Mouse (Mus musculus): ENCODE data around the gene Galnt7. TPM values are rescaled to one million over a fixed set of nuclear protein-coding genes. Genes with fewer than 3 reads are reported as not detected.

The Galnt7 gene
- polyA plus RNA-seq (2015; fragmentation: Nextera tagmentation; extraction: Ambion mirVana) = 11.7 and 15.0 TPM in 2 replicates

DNA sequence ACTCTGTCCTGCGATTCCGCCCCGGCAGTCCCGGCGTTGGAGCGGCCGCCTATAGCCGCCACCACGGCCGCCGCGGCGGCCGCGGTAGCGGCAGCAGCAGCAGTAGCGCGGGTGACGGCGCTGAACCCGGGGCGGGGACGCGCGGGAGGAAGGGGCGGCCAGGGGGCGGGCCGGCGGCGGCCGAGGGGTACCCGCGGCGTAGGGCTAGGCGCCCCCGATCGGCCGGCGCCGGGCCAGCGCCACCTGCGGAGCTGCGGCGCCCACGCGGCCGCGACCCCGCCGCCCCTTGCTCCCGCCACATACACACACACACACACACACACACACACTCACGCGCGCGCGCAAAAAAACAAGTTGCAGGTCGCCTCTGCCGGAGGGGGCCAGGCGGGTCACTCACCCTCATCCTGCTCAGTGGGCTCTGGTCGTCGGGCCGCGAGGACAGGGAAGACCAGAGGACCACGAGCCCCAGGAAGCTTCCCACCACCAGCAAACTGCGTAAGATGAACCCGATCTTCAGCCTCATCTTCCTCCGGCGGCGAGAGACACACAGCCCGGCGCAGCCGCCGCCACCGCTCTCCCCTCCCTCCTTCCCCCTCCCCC lies at the start of gene Galnt7:
Gene Galnt7 (minus strand): TSS at position 577 of the 600 bp plus-strand sequence.
- WGBS = under 1% methylated on average over 31 of the region's 74 CpGs
- peak; percentile 93 for ATAC-seq (ENCODE audit: low FRiP score)
- Histone ChIP-seq H3K4me1 (peaks cover 17% of the 10 kb centered on the region), H3K27me3 (replicated peaks) (no peaks in the 10 kb centered on the region), H3K4me3 (replicated peaks) (peak within 1 kb of the TSS; percentile 92), H3K36me3 (no peaks in the 10 kb centered on the region), H3K4me2 (peak within 1 kb of the TSS; percentile 91), H3K27ac (replicated peaks) (peak within 1 kb of the TSS; percentile 91), H3K9ac (replicated peaks) (peak within 1 kb of the TSS; percentile 97), H3K9me3 (replicated peaks) (no peaks in the 10 kb centered on the region)

DNA sequence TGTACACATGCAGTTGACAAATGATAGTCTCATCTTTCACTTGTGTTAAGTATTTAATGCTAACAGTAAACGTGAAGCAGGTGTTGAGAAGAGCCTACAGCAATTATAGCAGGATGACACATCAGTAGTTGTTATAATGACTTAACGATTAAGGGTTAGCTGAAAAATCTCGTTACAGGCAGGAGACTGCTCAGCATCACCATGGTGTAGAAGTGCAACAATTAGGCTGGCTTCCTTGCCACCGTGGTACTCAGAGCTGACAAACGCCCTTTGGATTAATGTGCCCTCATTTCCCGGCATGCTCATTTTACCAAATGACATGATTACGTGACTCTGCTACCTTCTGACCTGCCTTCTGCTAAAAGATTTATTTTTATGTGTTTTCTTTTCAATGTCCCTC lies 35.8 kb upstream of the Galnt7 start:
- no peak overlapping the region for H3K4me3 ChIP-seq (replicated peaks)
- H3K9ac ChIP-seq (replicated peaks) = no peak overlapping the region
- H3K36me3 ChIP-seq = no peaks in the 10 kb centered on the region
- WGBS = 33% methylated on average over 7 of the region's 7 CpGs
- no peak overlapping the region for H3K4me2 ChIP-seq
- ATAC-seq (ENCODE audit: low FRiP score) = no peak; the same call in 1 of the 2 replicates
- H3K27me3 ChIP-seq (replicated peaks) = no peaks in the 10 kb centered on the region
- no peaks in the 10 kb centered on the region for H3K4me1 ChIP-seq
- H3K9me3 ChIP-seq (replicated peaks) = no peaks in the 10 kb centered on the region
- H3K27ac ChIP-seq (replicated peaks) = no peak overlapping the region

DNA sequence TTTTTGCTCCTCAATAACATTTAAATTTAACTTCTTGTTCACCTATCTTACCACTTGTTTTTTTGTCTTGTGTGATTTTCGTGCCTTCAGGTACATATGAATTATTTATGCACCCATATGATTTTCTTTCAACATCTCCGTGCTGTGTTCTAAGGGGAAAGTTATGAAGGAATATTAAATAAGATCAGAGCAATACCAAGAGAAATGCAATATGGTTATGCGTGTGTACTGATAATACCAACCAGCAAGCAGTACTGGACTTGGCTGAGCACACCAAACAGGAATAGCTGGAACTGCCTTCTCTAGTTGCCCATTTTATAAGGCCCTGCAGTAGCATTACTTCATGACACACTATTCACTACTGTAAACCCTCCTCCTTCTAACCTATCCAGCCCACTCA lies 33.0 kb upstream of the Galnt7 start:
- no peak for ATAC-seq (ENCODE audit: low FRiP score)
- WGBS = 79% methylated on average over 3 of the region's 3 CpGs
- no peaks in the 10 kb centered on the region for H3K27me3 ChIP-seq (replicated peaks)
- no peak overlapping the region for H3K4me2 ChIP-seq
- no peaks in the 10 kb centered on the region for H3K9me3 ChIP-seq (replicated peaks)
- no peak overlapping the region for H3K27ac ChIP-seq (replicated peaks)
- H3K4me3 ChIP-seq (replicated peaks) = no peak overlapping the region
- no peak overlapping the region for H3K9ac ChIP-seq (replicated peaks)
- H3K36me3 ChIP-seq = no peaks in the 10 kb centered on the region
- H3K4me1 ChIP-seq = no peaks in the 10 kb centered on the region

DNA sequence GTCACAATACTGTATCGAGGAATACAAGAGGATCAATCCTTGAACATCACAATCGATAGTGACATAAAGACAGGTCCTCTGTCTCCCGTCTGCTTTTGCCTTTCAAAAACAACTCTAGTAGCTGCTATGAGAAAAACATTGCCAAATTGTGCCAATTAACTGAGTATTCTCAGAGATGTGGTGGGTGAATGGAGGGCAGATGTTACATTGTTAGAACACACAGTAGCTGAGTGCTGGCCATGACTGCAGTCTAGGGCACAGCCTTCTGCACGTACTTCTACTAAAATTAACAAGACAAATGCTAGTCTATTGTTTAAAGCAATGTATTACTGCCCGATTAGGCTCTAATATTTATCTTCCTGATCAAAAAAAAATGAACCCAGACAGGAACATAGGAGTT lies 27.2 kb upstream of the Galnt7 start:
- Histone ChIP-seq H3K36me3 (no peaks in the 10 kb centered on the region), H3K4me1 (no peaks in the 10 kb centered on the region), H3K4me3 (replicated peaks) (no peak overlapping the region), H3K9me3 (replicated peaks) (no peaks in the 10 kb centered on the region), H3K4me2 (no peak overlapping the region), H3K9ac (replicated peaks) (no peak overlapping the region), H3K27ac (replicated peaks) (no peak overlapping the region), H3K27me3 (replicated peaks) (no peaks in the 10 kb centered on the region)
- 73% methylated on average over 5 of the region's 5 CpGs for WGBS
- no peak for ATAC-seq (ENCODE audit: low FRiP score)

DNA sequence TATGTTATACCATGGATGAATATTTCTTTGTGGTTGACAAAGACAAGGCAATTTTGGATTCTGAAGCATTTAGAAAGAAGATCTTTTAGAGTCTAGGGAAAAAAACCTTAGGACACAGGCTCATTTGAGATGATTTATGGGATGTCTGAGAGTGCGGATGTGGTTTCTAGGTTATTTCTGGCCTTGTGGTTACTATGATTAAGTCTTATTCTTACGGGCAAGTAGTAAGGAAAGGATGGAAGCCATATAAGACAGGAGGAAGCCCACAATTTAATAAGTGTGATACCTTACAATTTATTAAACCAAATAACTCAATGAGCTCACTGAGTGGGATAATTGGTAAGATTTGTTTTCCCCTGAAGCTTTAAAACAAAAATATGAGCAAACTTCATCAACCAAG lies 11.3 kb upstream of the Galnt7 start:
- no peak overlapping the region for H3K4me3 ChIP-seq (replicated peaks)
- 63% methylated on average over 2 of the region's 2 CpGs for WGBS
- H3K9me3 ChIP-seq (replicated peaks) = no peaks in the 10 kb centered on the region
- no peak overlapping the region for H3K27ac ChIP-seq (replicated peaks)
- ATAC-seq (ENCODE audit: low FRiP score) = no peak
- no peak overlapping the region for H3K9ac ChIP-seq (replicated peaks)
- no peaks in the 10 kb centered on the region for H3K27me3 ChIP-seq (replicated peaks)
- H3K36me3 ChIP-seq = no peaks in the 10 kb centered on the region
- no peaks in the 10 kb centered on the region for H3K4me1 ChIP-seq
- H3K4me2 ChIP-seq = no peak overlapping the region

DNA sequence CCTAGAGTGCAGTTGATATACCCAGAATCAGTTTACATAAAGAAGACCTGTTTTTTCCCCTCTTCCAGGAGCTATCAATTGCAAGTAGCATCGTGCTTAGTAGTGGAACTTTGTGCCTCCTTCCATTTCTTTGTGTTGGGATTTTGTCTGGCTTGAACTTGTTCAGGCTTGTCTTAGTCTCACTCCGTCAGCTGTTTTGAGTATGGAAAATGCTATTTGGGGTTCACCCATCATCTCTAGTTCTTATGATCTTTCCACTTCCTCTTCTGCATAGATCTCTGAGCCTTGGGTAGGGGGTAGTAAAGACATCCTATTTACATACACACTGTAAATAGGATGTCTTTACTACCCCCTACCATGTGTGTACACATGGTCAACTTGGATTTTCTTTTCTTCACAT lies 7.2 kb upstream of the Galnt7 start:
- ATAC-seq (ENCODE audit: low FRiP score) = no peak
- Histone ChIP-seq H3K27me3 (replicated peaks) (no peaks in the 10 kb centered on the region), H3K9ac (replicated peaks) (no peak overlapping the region), H3K4me3 (replicated peaks) (no peak overlapping the region), H3K4me2 (no peak overlapping the region), H3K4me1 (no peaks in the 10 kb centered on the region), H3K36me3 (no peaks in the 10 kb centered on the region), H3K27ac (replicated peaks) (no peak overlapping the region), H3K9me3 (replicated peaks) (no peaks in the 10 kb centered on the region)
- WGBS = 98% methylated on average over 2 of the region's 2 CpGs

DNA sequence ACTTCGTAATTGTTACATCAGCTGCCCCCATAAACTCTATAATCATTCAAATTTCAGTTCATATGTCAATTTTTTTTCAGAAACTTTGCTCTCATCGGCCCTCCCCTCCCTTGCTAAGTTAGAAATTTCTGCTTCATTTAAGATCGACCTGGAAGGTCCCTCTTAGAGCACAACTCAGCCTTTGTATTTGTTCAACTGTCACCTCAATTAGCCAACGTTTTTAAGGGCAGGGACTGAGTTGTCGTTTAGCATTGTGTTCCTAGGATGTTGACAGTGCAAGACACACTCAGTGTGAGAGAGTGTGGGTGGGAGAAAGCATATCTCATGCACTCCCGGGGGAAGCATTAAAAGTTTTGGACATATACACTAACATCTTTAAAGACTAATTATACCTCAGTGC lies 3.6 kb upstream of the Galnt7 start:
- no peaks in the 10 kb centered on the region for H3K36me3 ChIP-seq
- 36% methylated on average over 6 of the region's 6 CpGs for WGBS
- no peak overlapping the region for H3K9ac ChIP-seq (replicated peaks)
- no peak overlapping the region for H3K4me3 ChIP-seq (replicated peaks)
- H3K4me1 ChIP-seq = peaks cover 7% of the 10 kb centered on the region; the same call in 1 of the 2 replicates
- no peak overlapping the region for H3K27ac ChIP-seq (replicated peaks)
- no peaks in the 10 kb centered on the region for H3K9me3 ChIP-seq (replicated peaks)
- ATAC-seq (ENCODE audit: low FRiP score) = no peak
- H3K27me3 ChIP-seq (replicated peaks) = no peaks in the 10 kb centered on the region
- no peak overlapping the region for H3K4me2 ChIP-seq

DNA sequence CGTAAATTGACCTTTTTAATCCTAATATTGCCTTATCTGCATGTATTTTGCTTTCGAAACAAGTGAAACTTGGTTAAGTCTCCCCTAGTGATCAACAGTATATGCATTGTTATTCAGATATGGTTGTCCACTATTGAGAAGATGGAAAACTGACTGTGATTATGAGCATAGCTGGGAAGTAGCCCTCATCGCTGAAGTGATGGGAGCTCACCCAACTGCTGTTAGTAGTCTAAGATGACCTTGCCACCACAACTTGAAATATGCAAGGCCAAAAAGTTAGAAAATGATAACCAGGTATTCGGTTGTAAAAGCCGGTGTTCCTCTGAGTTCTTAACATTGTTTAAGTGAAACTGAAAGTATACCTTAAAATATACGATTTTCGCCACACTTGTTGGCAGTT lies 1.3 kb upstream of the Galnt7 start:
- H3K27me3 ChIP-seq (replicated peaks) = no peaks in the 10 kb centered on the region
- H3K27ac ChIP-seq (replicated peaks) = no peak overlapping the region
- H3K36me3 ChIP-seq = no peaks in the 10 kb centered on the region
- peak overlapping the region; percentile 92; the same call in 1 of the 2 replicates for H3K4me3 ChIP-seq (replicated peaks)
- peak overlapping the region; percentile 91 for H3K4me2 ChIP-seq
- 88% methylated on average over 7 of the region's 7 CpGs for WGBS
- H3K4me1 ChIP-seq = peaks cover 17% of the 10 kb centered on the region
- no peak overlapping the region for H3K9ac ChIP-seq (replicated peaks)
- no peaks in the 10 kb centered on the region for H3K9me3 ChIP-seq (replicated peaks)
- no peak for ATAC-seq (ENCODE audit: low FRiP score)

DNA sequence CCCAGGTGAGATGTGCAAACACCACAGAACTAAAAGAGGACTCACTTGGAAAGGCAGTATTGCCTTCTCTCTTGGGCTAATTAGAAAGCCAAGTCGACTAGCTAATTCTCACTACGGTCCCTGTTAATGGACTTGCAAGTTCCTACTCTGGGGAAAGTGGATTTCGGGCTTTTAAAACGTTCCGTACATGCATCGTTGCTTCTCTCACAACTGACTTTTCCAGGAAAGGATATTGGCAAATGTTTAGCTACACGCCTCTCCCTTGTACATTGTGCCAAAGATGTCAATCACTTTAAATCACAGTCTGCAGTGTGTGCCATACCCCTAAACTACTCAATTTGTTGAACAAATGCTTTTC lies 915 bp upstream of the Galnt7 start:
- Histone ChIP-seq H3K9me3 (replicated peaks) (no peaks in the 10 kb centered on the region), H3K36me3 (no peaks in the 10 kb centered on the region), H3K4me3 (replicated peaks) (peak overlapping the region; percentile 92), H3K27me3 (replicated peaks) (no peaks in the 10 kb centered on the region), H3K27ac (replicated peaks) (no peak overlapping the region), H3K4me1 (peaks cover 17% of the 10 kb centered on the region), H3K4me2 (peak overlapping the region; percentile 91), H3K9ac (replicated peaks) (no peak overlapping the region)
- no peak for ATAC-seq (ENCODE audit: low FRiP score)
- 7% methylated on average over 7 of the region's 7 CpGs for WGBS

DNA sequence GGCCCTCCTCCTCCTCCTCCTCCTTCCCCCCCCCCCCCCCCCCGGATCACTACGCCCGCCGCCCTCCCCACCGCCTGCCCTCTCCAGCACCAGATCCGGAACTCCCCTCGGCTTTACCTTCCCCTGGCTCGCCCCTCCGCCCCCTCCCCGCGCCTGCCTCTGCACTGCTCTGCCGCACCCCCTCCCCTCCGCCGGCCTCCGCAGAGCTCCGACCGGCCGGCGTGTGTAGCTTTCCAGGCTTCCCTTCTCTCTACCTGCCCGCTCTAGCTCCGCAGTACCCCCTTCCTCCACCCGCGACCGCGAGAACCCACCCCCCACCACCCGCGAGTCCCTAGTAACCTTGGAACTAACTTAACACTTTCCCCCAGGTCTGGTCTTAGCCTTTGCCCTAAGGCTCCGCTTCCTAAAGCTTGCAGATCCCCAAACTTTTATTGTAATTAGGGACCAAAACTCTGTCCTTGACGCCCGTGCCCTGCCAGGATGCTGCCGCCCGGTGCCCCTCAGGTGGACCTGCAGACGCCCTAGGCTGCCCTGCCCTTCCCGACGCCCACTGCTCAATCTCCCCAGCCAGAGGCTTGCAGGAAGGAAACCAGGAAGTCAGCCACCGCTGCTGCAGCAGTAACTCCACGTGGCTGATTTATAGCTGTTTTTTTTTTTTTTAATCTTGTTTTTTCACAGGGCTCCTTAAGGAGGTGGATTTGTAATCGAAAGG lies 380 bp upstream of the Galnt7 start:
- H3K9me3 ChIP-seq (replicated peaks) = no peaks in the 10 kb centered on the region
- H3K4me1 ChIP-seq = peaks cover 17% of the 10 kb centered on the region
- peak overlapping the region; percentile 43; the same call in 1 of the 2 replicates for H3K9ac ChIP-seq (replicated peaks)
- no peaks in the 10 kb centered on the region for H3K36me3 ChIP-seq
- peak overlapping the region; percentile 42; the same call in 1 of the 2 replicates for H3K27ac ChIP-seq (replicated peaks)
- peak overlapping the region; percentile 91 for H3K4me2 ChIP-seq
- H3K4me3 ChIP-seq (replicated peaks) = peak overlapping the region; percentile 92
- H3K27me3 ChIP-seq (replicated peaks) = no peaks in the 10 kb centered on the region
- ATAC-seq (ENCODE audit: low FRiP score) = peak; percentile 81
- WGBS = under 1% methylated on average over 26 of the region's 38 CpGs

DNA sequence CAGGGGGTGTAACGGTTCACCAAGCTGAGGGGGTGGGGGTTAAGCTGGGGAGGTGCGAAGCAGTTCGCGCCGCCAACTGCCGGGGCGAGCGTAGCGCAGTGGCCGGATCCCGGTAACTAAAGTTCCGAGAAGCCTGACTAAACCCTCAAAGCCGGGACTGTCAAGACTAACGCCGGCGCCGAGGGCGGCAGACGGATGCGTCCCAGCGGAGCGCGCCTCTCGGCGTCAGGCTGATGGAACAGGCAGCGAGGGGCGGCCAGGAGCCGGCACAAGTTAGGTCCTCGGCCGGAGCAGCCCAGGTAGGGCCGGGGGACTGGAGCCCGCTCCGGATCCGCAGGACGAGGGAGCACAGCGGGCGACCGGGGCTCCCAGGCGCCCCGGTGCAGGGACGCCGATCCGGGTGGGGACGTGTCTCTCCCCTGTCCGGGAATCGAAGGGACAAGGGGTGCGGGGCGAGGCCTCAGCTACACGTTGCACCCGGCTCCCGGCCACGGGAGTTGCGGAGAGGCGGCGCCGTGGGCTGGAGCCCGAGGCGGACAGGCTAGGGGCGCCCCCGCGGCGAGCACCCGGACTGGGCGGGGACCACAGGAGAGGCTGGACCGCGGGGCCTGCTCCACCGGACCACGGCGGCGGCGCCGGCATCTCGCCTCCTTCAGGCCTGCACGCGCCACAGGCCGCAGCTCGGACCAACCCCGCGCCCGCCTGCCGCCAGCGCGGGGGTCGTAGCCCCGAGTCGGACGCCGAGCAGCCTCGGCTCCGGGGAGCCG lies 960 bp downstream of the Galnt7 start:
- peak overlapping the region; percentile 92 for H3K4me3 ChIP-seq (replicated peaks)
- H3K4me2 ChIP-seq = peak overlapping the region; percentile 91
- no peaks in the 10 kb centered on the region for H3K27me3 ChIP-seq (replicated peaks)
- H3K9me3 ChIP-seq (replicated peaks) = no peaks in the 10 kb centered on the region
- no peaks in the 10 kb centered on the region for H3K36me3 ChIP-seq
- peaks cover 17% of the 10 kb centered on the region for H3K4me1 ChIP-seq
- peak; percentile 87 for ATAC-seq (ENCODE audit: low FRiP score)
- peak overlapping the region; percentile 97 for H3K9ac ChIP-seq (replicated peaks)
- WGBS = under 1% methylated on average over 85 of the region's 91 CpGs
- peak overlapping the region; percentile 91 for H3K27ac ChIP-seq (replicated peaks)

DNA sequence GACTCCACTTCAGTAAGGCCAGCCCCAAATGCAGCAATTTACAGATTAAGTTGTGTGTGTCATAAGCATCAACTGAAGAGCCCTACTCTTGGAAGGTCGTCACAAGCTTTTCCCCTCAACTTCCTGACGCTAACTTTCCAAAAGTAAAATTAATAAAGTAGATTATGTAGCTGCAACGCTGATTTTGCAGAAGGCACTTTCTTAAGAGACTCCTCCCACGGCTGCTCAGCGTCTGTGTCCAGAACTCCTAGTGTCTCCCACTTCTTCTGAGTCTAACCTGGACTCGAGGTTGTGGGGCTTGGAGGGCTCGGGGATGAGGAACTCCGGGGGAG lies 1.5 kb downstream of the Galnt7 start:
- Histone ChIP-seq H3K36me3 (no peaks in the 10 kb centered on the region), H3K27me3 (replicated peaks) (no peaks in the 10 kb centered on the region), H3K4me3 (replicated peaks) (peak overlapping the region; percentile 92), H3K4me1 (peaks cover 17% of the 10 kb centered on the region), H3K4me2 (peak overlapping the region; percentile 91), H3K27ac (replicated peaks) (peak overlapping the region; percentile 91), H3K9me3 (replicated peaks) (no peaks in the 10 kb centered on the region), H3K9ac (replicated peaks) (peak overlapping the region; percentile 97)
- no peak for ATAC-seq (ENCODE audit: low FRiP score)
- WGBS = 1% methylated on average over 8 of the region's 8 CpGs

All from neural tube, embryonic 15.5 days (tissue).